Mouse (Mus musculus) thymus, adult 2 months (tissue): ENCODE measurements around the gene Tdrd5.

ENCODE experiments used
- CTCF ChIP-seq: fragments of 200-500 bp; IDR thresholded peaks from 2 replicates; pipeline ENCODE4 v1.5.1; 2012; ENCODE audit warnings: mild to moderate bottlenecking, control low read depth, low read length, moderate library complexity, borderline replicate concordance; ENCODE audit not compliant: control insufficient read depth, poor library complexity, insufficient read depth; ENCODE audit errors: extremely low read depth
- POLR2A ChIP-seq: fragments of 200-500 bp; IDR thresholded peaks from 2 replicates; pipeline ENCODE4 v1.6.1; 2012; ENCODE audit warnings: mild to moderate bottlenecking, low read length, control low read depth, moderate library complexity; ENCODE audit not compliant: control insufficient read depth, poor library complexity, insufficient read depth; ENCODE audit errors: extremely low read depth

DNA sequence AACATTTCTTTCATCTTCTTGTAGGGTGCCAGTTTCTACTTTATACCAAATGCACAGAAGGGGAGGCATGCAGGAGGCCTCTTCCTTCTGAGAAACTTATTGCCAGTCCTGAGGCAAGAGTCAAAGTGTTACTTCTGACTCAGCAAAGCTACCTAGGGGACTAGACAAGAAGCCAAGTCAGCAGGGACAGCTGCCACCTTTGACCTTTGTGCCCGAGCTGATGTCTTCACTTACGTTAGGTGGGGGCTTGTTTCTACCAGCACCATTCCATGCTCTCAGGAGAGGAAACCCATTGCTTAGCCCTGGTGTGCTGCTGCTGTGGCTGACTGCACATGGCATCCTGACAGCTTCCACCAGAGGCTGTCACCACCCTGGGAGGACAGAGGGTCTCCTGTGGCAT lies 82.1 kb downstream of the Tdrd5 start:
- TF ChIP-seq CTCF, result no peak
- TF ChIP-seq POLR2A, result no peak
